Mouse (Mus musculus): ENCODE measurements at regions not wholly inside any gene's neighbourhood (a gene's known extent, or its start where the extent isn't known, plus 50 kb on each side); places are given as distances from the start of the nearest gene placed in this dataset.

DNA sequence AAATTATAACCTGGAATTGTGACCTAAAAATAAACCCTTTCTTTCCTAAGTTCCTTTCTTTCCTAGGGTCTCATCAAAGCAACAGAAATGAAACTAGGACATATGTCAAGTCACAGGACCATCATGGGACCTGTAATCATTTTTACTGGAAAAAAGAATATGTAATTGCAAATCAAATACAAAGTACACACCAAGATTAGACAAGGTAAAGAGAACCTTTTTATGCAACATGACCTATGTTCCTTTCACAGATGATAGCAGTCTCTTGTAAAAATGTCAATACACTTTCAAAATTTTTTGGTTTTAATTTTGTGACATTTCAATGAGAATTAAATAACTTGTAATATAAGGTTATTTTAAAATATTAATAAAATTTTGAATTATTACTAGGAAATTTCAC, 175.7 kb upstream of the A1bg start:
- TF ChIP-seq CTCF (IDR thresholded peaks at IDR 0.05; ENCODE audit: low read depth, low read length) (no peak), POLR2A (IDR thresholded peaks at IDR 0.05; ENCODE audit: extremely low read depth, insufficient read depth, low read length) (no peak)

All from liver, adult 2 months (tissue).